Mouse (Mus musculus): ENCODE results near the gene Bcas1.

Bcas1 gene

GRCm38 (mm10) chr2:170349784-170350183 is 77.9 kb downstream of the Bcas1 start:
- in situ Hi-C loops (cut with MboI, MseI), result loop anchor here (5.0 kb wide), 3 partner anchors 53 to 237 kb away; no protein-coding TSS in a partner anchor

- in situ Hi-C loops (cut with MboI, MseI), result loop anchor here (5.0 kb wide), 2 partner anchors 82 to 237 kb away; no protein-coding TSS in a partner anchor
Observed at GRCm38 (mm10) chr2:170349096-170349495, 78.5 kb downstream of the Bcas1 start.

- in situ Hi-C loops (cut with MboI, MseI), result loop anchor here (5.0 kb wide), 2 partner anchors 80 to 235 kb away; no protein-coding TSS in a partner anchor
Observed at GRCm38 (mm10) chr2:170347131-170347765, 80.4 kb downstream of the Bcas1 start.

GRCm38 (mm10) chr2:170345410-170345793 is 82.2 kb downstream of the Bcas1 start:
- in situ Hi-C loops (cut with MboI, MseI), result loop anchor here (5.0 kb wide), 2 partner anchors 78 to 233 kb away; no protein-coding TSS in a partner anchor

- in situ Hi-C loops (cut with MboI, MseI), result loop anchor here (5.0 kb wide), 4 partner anchors 72 to 287 kb away; no protein-coding TSS in a partner anchor
Observed at GRCm38 (mm10) chr2:170344502-170345409, 82.9 kb downstream of the Bcas1 start.

GRCm38 (mm10) chr2:170343819-170344317 is 83.8 kb downstream of the Bcas1 start:
- in situ Hi-C loops (cut with MboI, MseI), result loop anchor here (5.0 kb wide), 2 partner anchors 72 to 287 kb away; no protein-coding TSS in a partner anchor

- in situ Hi-C loops (cut with MboI, MseI), result loop anchor here (5.0 kb wide), 2 partner anchors 71 to 286 kb away; no protein-coding TSS in a partner anchor
Observed at GRCm38 (mm10) chr2:170343133-170343818, 84.4 kb downstream of the Bcas1 start.

- in situ Hi-C loops (cut with MboI, MseI), result loop anchor here (5.0 kb wide), 2 partner anchors 70 to 285 kb away; no protein-coding TSS in a partner anchor
Observed at GRCm38 (mm10) chr2:170342312-170342830, 85.3 kb downstream of the Bcas1 start.

GRCm38 (mm10) chr2:170341179-170341578 is 86.5 kb downstream of the Bcas1 start:
- in situ Hi-C loops (cut with MboI, MseI), result loop anchor here (5.0 kb wide), 2 partner anchors 69 to 284 kb away; no protein-coding TSS in a partner anchor

GRCm38 (mm10) chr2:170336266-170336760 is 91.3 kb downstream of the Bcas1 start:
- in situ Hi-C loops (cut with MboI, MseI), result loop anchor here in 1 of 2 experiments (5.0 kb wide), 1 partner anchor 219 kb away; no protein-coding TSS in a partner anchor

- in situ Hi-C loops (cut with MboI, MseI), result loop anchor here in 1 of 2 experiments (5.0 kb wide), 1 partner anchor 218 kb away; no protein-coding TSS in a partner anchor
Observed at GRCm38 (mm10) chr2:170335168-170335567, 92.5 kb downstream of the Bcas1 start.

GRCm38 (mm10) chr2:170331870-170332269 is 95.8 kb downstream of the Bcas1 start:
- in situ Hi-C loops (cut with MboI, MseI), result no loop called here

- in situ Hi-C loops (cut with MboI, MseI), result no loop called here
Observed at GRCm38 (mm10) chr2:170330466-170330865, 97.2 kb downstream of the Bcas1 start.

GRCm38 (mm10) chr2:170329921-170330320 is 97.7 kb downstream of the Bcas1 start:
- in situ Hi-C loops (cut with MboI, MseI), result no loop called here

GRCm38 (mm10) chr2:170323925-170324347 is 103.7 kb downstream of the Bcas1 start:
- in situ Hi-C loops (cut with MboI, MseI), result loop anchor here in 1 of 2 experiments (25.0 kb wide), 1 partner anchor 1737 kb away; no protein-coding TSS in a partner anchor

GRCm38 (mm10) chr2:170322013-170322414 is 105.6 kb downstream of the Bcas1 start:
- in situ Hi-C loops (cut with MboI, MseI), result loop anchor here in 1 of 2 experiments (25.0 kb wide), 1 partner anchor 1735 kb away; no protein-coding TSS in a partner anchor

GRCm38 (mm10) chr2:170321579-170321978 is 106.1 kb downstream of the Bcas1 start:
- in situ Hi-C loops (cut with MboI, MseI), result loop anchor here in 1 of 2 experiments (25.0 kb wide), 1 partner anchor 1734 kb away; no protein-coding TSS in a partner anchor

- in situ Hi-C loops (cut with MboI, MseI), result loop anchor here (10.0 to 25.0 kb wide), 2 partner anchors 195 to 1732 kb away; no protein-coding TSS in a partner anchor
Observed at GRCm38 (mm10) chr2:170319533-170320463, 107.8 kb downstream of the Bcas1 start.

All from T-helper 17 cell (primary cell).